Mouse (Mus musculus) macrophage (primary cell): Measurements from ENCODE around the gene Exoc6b. TPM values are rescaled to one million over a fixed set of nuclear protein-coding genes. Genes with fewer than 3 reads are reported as not detected.

Experiments
- H3K27ac ChIP-seq: fragments of 350-480 bp; formaldehyde crosslinking; 2 replicates; pipeline ENCODE4 v1.9.0; 2021
- H3K36me3 ChIP-seq: fragments of 350-480 bp; formaldehyde crosslinking; 2 replicates; pipeline ENCODE4 v1.9.0; 2021; ENCODE audit errors: inconsistent target
- H3K4me3 ChIP-seq: fragments of 350-480 bp; formaldehyde crosslinking; 2 replicates; pipeline ENCODE4 v1.9.0; 2021; ENCODE audit errors: inconsistent target
- H3K79me2 ChIP-seq: fragments of 350-480 bp; formaldehyde crosslinking; 2 replicates; pipeline ENCODE4 v1.9.0; 2021; ENCODE audit errors: inconsistent target
- WGBS: methylation state at CpG from one replicate; pipeline ENCODE4 v1.1.7; 2026; ENCODE audit warnings: inconsistent platforms; ENCODE audit not compliant: missing documents; 5-methylcytosine and 5-hydroxymethylcytosine counted together
- polyA plus RNA-seq: library from polyadenylated mRNA; stranded (reverse); fragments of 250-400 nt; gene quantifications from 3 replicates; pipeline ENCODE4 v1.2.4, GENCODE M21; 2018; ENCODE audit warnings: inconsistent platforms

Exoc6b gene
- polyA plus RNA-seq, 1 experiment from 2014 or later = 16.1 TPM

- Histone ChIP-seq H3K27ac (no peak overlapping the region), H3K79me2 (no peaks in the 10 kb centered on the region), H3K4me3 (no peak overlapping the region), H3K36me3 (no peaks in the 10 kb centered on the region)
- WGBS = 84% methylated on average over 3 of the region's 3 CpGs
Measured at GRCm38 (mm10) chr6:84677770-84678169, 391.5 kb downstream of the Exoc6b start.

GRCm38 (mm10) chr6:84674936-84675335 lies 394.4 kb downstream of the Exoc6b start:
- Histone ChIP-seq H3K27ac (no peak overlapping the region), H3K4me3 (no peak overlapping the region), H3K36me3 (no peaks in the 10 kb centered on the region), H3K79me2 (no peaks in the 10 kb centered on the region)
- 95% methylated on average over 3 of the region's 3 CpGs for WGBS

- 93% methylated on average over 7 of the region's 7 CpGs for WGBS
- H3K79me2 ChIP-seq = no peaks in the 10 kb centered on the region
- H3K27ac ChIP-seq = no peak overlapping the region
- H3K4me3 ChIP-seq = no peak overlapping the region
- no peaks in the 10 kb centered on the region for H3K36me3 ChIP-seq
Measured at GRCm38 (mm10) chr6:84674136-84674535, 395.2 kb downstream of the Exoc6b start.

- peak overlapping the region; percentile 60 for H3K27ac ChIP-seq
Measured at GRCm38 (mm10) chr6:84661451-84662112, 407.7 kb downstream of the Exoc6b start.

GRCm38 (mm10) chr6:84660982-84661381 lies 408.3 kb downstream of the Exoc6b start:
- Histone ChIP-seq H3K36me3 (no peaks in the 10 kb centered on the region), H3K79me2 (no peaks in the 10 kb centered on the region), H3K4me3 (no peak overlapping the region), H3K27ac (peak overlapping the region; percentile 60)
- 18% methylated on average over 1 of the region's 1 CpGs for WGBS

More at GRCm38 (mm10) chr6:84661451-84662112, 407.7 kb downstream of the Exoc6b start:
- H3K36me3 ChIP-seq = no peaks in the 10 kb centered on the region
- WGBS = 0% methylated on average over 2 of the region's 2 CpGs
- H3K4me3 ChIP-seq = no peak overlapping the region
- no peaks in the 10 kb centered on the region for H3K79me2 ChIP-seq

- Histone ChIP-seq H3K36me3 (no peaks in the 10 kb centered on the region), H3K4me3 (no peak overlapping the region), H3K79me2 (no peaks in the 10 kb centered on the region), H3K27ac (no peak overlapping the region)
- WGBS = 83% methylated on average over 1 of the region's 1 CpGs
Measured at GRCm38 (mm10) chr6:84657091-84657490, 412.2 kb downstream of the Exoc6b start.

- no peaks in the 10 kb centered on the region for H3K36me3 ChIP-seq
- WGBS = 21% methylated on average over 2 of the region's 2 CpGs
- H3K4me3 ChIP-seq = no peak overlapping the region
- no peaks in the 10 kb centered on the region for H3K79me2 ChIP-seq
- H3K27ac ChIP-seq = no peak overlapping the region
Measured at GRCm38 (mm10) chr6:84656680-84657079, 412.6 kb downstream of the Exoc6b start.

GRCm38 (mm10) chr6:84651902-84652301 lies 417.4 kb downstream of the Exoc6b start:
- no peak overlapping the region for H3K27ac ChIP-seq
- WGBS = 92% methylated on average over 3 of the region's 3 CpGs
- no peak overlapping the region for H3K4me3 ChIP-seq
- no peaks in the 10 kb centered on the region for H3K36me3 ChIP-seq
- no peaks in the 10 kb centered on the region for H3K79me2 ChIP-seq

- Histone ChIP-seq H3K36me3 (no peaks in the 10 kb centered on the region), H3K4me3 (no peak overlapping the region), H3K27ac (no peak overlapping the region), H3K79me2 (no peaks in the 10 kb centered on the region)
- WGBS = 97% methylated on average over 4 of the region's 4 CpGs
Measured at GRCm38 (mm10) chr6:84647197-84647596, 422.1 kb downstream of the Exoc6b start.

GRCm38 (mm10) chr6:84646696-84647095 lies 422.6 kb downstream of the Exoc6b start:
- no peak overlapping the region for H3K4me3 ChIP-seq
- no peaks in the 10 kb centered on the region for H3K36me3 ChIP-seq
- no peaks in the 10 kb centered on the region for H3K79me2 ChIP-seq
- H3K27ac ChIP-seq = no peak overlapping the region
- WGBS = 96% methylated on average over 2 of the region's 2 CpGs

- Histone ChIP-seq H3K27ac (no peak overlapping the region), H3K4me3 (no peak overlapping the region), H3K79me2 (no peaks in the 10 kb centered on the region), H3K36me3 (no peaks in the 10 kb centered on the region)
- 44% methylated on average over 4 of the region's 4 CpGs for WGBS
Measured at GRCm38 (mm10) chr6:84641062-84641431, 428.3 kb downstream of the Exoc6b start.

GRCm38 (mm10) chr6:84640324-84641061 lies 428.8 kb downstream of the Exoc6b start:
- H3K27ac ChIP-seq = 0 out of 2 replicates have a peak overlapping the region, but pooled peaks have one; percentile 5
- WGBS = 52% methylated on average over 7 of the region's 9 CpGs
- H3K4me3 ChIP-seq = no peak overlapping the region
- H3K36me3 ChIP-seq = no peaks in the 10 kb centered on the region
- H3K79me2 ChIP-seq = no peaks in the 10 kb centered on the region

- H3K27ac ChIP-seq = no peak overlapping the region
- H3K36me3 ChIP-seq = no peaks in the 10 kb centered on the region
- H3K79me2 ChIP-seq = no peaks in the 10 kb centered on the region
- no peak overlapping the region for H3K4me3 ChIP-seq
Measured at GRCm38 (mm10) chr6:84638206-84638605, 431.1 kb downstream of the Exoc6b start.

- 100% methylated on average over 2 of the region's 2 CpGs for WGBS
- Histone ChIP-seq H3K4me3 (no peak overlapping the region), H3K27ac (no peak overlapping the region), H3K79me2 (no peaks in the 10 kb centered on the region), H3K36me3 (no peaks in the 10 kb centered on the region)
Measured at GRCm38 (mm10) chr6:84631588-84631987, 437.7 kb downstream of the Exoc6b start.

- H3K79me2 ChIP-seq = no peaks in the 10 kb centered on the region
- no peak overlapping the region for H3K4me3 ChIP-seq
- 94% methylated on average over 1 of the region's 1 CpGs for WGBS
- H3K36me3 ChIP-seq = no peaks in the 10 kb centered on the region
- H3K27ac ChIP-seq = no peak overlapping the region
Measured at GRCm38 (mm10) chr6:84630276-84630675, 439.0 kb downstream of the Exoc6b start.
